In genomic region chr5:66077416-66077815, GRCm38 (mm10) we compare ENCODE assay signal across 10 mouse cellular contexts.
A peak's percentile ranks its signal among the peaks of the same experiment; 100 is the strongest.
DNase-seq lines count a peak whose midpoint lies in the region; ATAC-seq and TF ChIP-seq lines count a peak whose summit lies in the region.
"Had no signal": no experiment of that assay in that cellular context is flagged by ENCODE, and none has a peak within 500 bp of the region (broad histone marks: within the 10 kb centered on the region; RNA-seq: fewer than 3 reads in every experiment).

No protein-coding gene starts in this region.

- 4% methylated on average over 10 of the region's 10 CpGs for WGBS in liver, adult 2 months
- WGBS in lung, embryonic 16.5 days: 7% methylated on average over 10 of the region's 10 CpGs
- 47% methylated on average over 10 of the region's 10 CpGs for WGBS in midbrain, embryonic 14.5 days

- no peak for TF ChIP-seq POLR2A in liver, adult 2 months (IDR thresholded peaks at IDR 0.05; ENCODE audit: extremely low read depth, insufficient read depth, low read length)

- H3K4me1 ChIP-seq in liver, adult 2 months (ENCODE audit: control insufficient read depth, insufficient read depth, low read length): peaks cover 33% of the 10 kb centered on the region
- H3K4me1 ChIP-seq in lung, embryonic 16.5 days (replicated peaks; ENCODE audit: control insufficient read depth, insufficient read depth, low read length): peaks cover 23% of the 10 kb centered on the region
- H3K4me1 ChIP-seq in midbrain, embryonic 14.5 days (ENCODE audit: control insufficient read depth, insufficient read depth, low read length): no peaks in the 10 kb centered on the region

- H3K9me3 ChIP-seq in lung, embryonic 16.5 days (ENCODE audit: control insufficient read depth, low read length): no peaks in the 10 kb centered on the region
- no peaks in the 10 kb centered on the region for H3K9me3 ChIP-seq in midbrain, embryonic 14.5 days (ENCODE audit: control insufficient read depth, low read length)
- H3K9me3 ChIP-seq: embryonic facial prominence, embryonic 13.5 days had no signal

- peak; percentile 66 for ATAC-seq in lung, embryonic 16.5 days (ENCODE audit: low read depth)
- no peak for ATAC-seq in midbrain, embryonic 14.5 days (ENCODE audit: low FRiP score, low TSS enrichment)

- intact Hi-C loops in gastrocnemius, postnatal 14 days (cut with DNase I; ENCODE audit: low total_unique reads): no loop called here

- TF ChIP-seq CTCF in liver, adult 2 months (IDR thresholded peaks at IDR 0.05; ENCODE audit: low read depth, low read length): no peak

- H3K27ac ChIP-seq in liver, adult 2 months (replicated peaks; ENCODE audit: insufficient read depth, low read depth, low read length): peak overlapping the region; percentile 61
- peak overlapping the region; percentile 90 for H3K27ac ChIP-seq in lung, embryonic 16.5 days (ENCODE audit: low read length)
- no peak overlapping the region for H3K27ac ChIP-seq in midbrain, embryonic 14.5 days (replicated peaks; ENCODE audit: low read depth, low read length)
- H3K27ac ChIP-seq: embryonic facial prominence, embryonic 13.5 days had no signal

- H3K27me3 ChIP-seq in liver, adult 2 months (ENCODE audit: control insufficient read depth, insufficient read depth, low read length): no peaks in the 10 kb centered on the region
- no peaks in the 10 kb centered on the region for H3K27me3 ChIP-seq in lung, embryonic 16.5 days (ENCODE audit: control insufficient read depth, insufficient read depth, low read depth, low read length)
- H3K27me3 ChIP-seq in midbrain, embryonic 14.5 days (ENCODE audit: control insufficient read depth, insufficient read depth, low read length): no peaks in the 10 kb centered on the region
- H3K27me3 ChIP-seq: embryonic facial prominence, embryonic 13.5 days had no signal

- H3K36me3 ChIP-seq in liver, adult 2 months (ENCODE audit: control insufficient read depth, insufficient read depth, low read length): peaks cover 3% of the 10 kb centered on the region; the same call in 1 of the 2 replicates
- no peaks in the 10 kb centered on the region for H3K36me3 ChIP-seq in lung, embryonic 16.5 days (ENCODE audit: control insufficient read depth, insufficient read depth, low read length)
- no peaks in the 10 kb centered on the region for H3K36me3 ChIP-seq in midbrain, embryonic 14.5 days (ENCODE audit: control insufficient read depth, insufficient read depth, low read length)
- H3K36me3 ChIP-seq: embryonic facial prominence, embryonic 13.5 days had no signal

- peak; percentile 85 for DNase-seq in liver, adult 2 months (ENCODE audit: extremely low read depth, low read depth, low spot score)
- no peak for DNase-seq in liver
- DNase-seq in gastrocnemius, postnatal 14 days: peak; percentile 69
- peak; percentile 72 for DNase-seq in kidney, adult 18-20 months
- peak; percentile 55 to 57 for DNase-seq in thymus, postnatal 10 days (ENCODE audit: low spot score in 2 of 2)
- DNase-seq in cerebellum, postnatal 25 days: no peak
- DNase-seq in midbrain, embryonic 14.5 days: no peak

- H3K9ac ChIP-seq in liver, adult 2 months (ENCODE audit: low read depth, low read length): peak overlapping the region; percentile 62
- H3K9ac ChIP-seq in lung, embryonic 16.5 days (ENCODE audit: low read length): peak overlapping the region; percentile 46
- no peak overlapping the region for H3K9ac ChIP-seq in midbrain, embryonic 14.5 days (replicated peaks; ENCODE audit: low read length)
- H3K9ac ChIP-seq: embryonic facial prominence, embryonic 13.5 days had no signal

- peak overlapping the region; percentile 45 for H3K4me3 ChIP-seq in liver, adult 2 months (ENCODE audit: insufficient read depth, low read depth, low read length)
- no peak overlapping the region for H3K4me3 ChIP-seq in lung, embryonic 16.5 days (ENCODE audit: low read length)
- H3K4me3 ChIP-seq in midbrain, embryonic 14.5 days (replicated peaks; ENCODE audit: low read depth, low read length): no peak overlapping the region
- H3K4me3 ChIP-seq: embryonic facial prominence, embryonic 13.5 days; myocyte had no signal

- peaks cover 18% of the 10 kb centered on the region; the same call in 1 of the 2 replicates for H3K79me2 ChIP-seq in liver, adult 2 months (ENCODE audit: control insufficient read depth, insufficient read depth, low read length)

- H3K4me2 ChIP-seq in lung, embryonic 16.5 days (ENCODE audit: low read depth, low read length): peak overlapping the region; percentile 38
- no peak overlapping the region for H3K4me2 ChIP-seq in midbrain, embryonic 14.5 days (ENCODE audit: low read length)
- H3K4me2 ChIP-seq: embryonic facial prominence, embryonic 13.5 days had no signal

Comparison
In these comparisons a context has a peak if more than half of its experiments do, and no peak if none do; other contexts are left out.
1. DNase-seq: peak in liver, adult 2 months (single experiment), gastrocnemius, postnatal 14 days (single experiment), kidney, adult 18-20 months (single experiment) and thymus, postnatal 10 days (2 of 2); none in liver (single experiment), cerebellum, postnatal 25 days (0 of 2) and midbrain, embryonic 14.5 days (single experiment).